Mouse (Mus musculus) adrenal gland, adult (tissue): ENCODE results near the gene Cbx3.
A peak's percentile ranks its signal among the peaks of the same experiment; 100 is the strongest.

Experiments used
- DNase-seq, 2 experiments: peaks; one replicate each; pipeline ENCODE4 v3.0.0; 2022 to 2023; ENCODE audit warnings: low spot score in 1 of 2; ENCODE audit not compliant: inconsistent age in 2 of 2

Gene Cbx3

GRCm38 (mm10) chr6:51523807-51524320 lies 53.7 kb downstream of the Cbx3 start, which contains the start of gene Snx10:
TSS of gene Snx10 (plus strand) at chr6:51523901.
- DNase-seq, result peak; percentile 45 to 79

DNA sequence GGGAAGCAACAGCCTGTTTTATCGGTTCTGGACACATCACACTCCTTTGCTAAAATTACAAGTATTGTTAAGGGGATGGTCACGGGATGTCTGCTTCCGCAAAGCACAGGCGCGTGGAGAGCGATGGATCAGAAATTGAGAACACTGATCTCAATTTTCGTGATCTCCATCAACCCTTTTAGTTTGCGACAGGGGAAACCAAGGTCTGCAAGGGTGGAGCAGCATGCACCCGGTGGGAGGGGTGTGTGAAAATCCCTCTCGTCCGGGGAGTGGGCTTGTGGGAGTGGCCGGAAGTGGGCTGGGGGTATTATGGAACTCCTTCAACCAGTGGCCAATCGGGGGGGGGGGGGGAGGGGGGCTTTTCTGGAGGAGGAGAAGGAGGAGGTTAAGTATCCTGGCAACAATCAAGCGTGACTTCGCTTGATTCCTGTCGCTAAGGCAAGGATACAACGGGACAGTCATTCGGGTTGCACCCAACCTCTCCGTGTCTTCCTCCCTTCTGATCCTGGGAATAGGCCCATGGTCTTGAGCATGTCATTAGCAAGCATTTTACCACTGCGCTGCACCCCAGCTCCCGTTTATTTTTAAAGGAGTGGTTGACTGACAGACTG lies 54.3 kb downstream of the Cbx3 start:
- peak in 1 of 2 experiments; percentile 55 for DNase-seq

DNA sequence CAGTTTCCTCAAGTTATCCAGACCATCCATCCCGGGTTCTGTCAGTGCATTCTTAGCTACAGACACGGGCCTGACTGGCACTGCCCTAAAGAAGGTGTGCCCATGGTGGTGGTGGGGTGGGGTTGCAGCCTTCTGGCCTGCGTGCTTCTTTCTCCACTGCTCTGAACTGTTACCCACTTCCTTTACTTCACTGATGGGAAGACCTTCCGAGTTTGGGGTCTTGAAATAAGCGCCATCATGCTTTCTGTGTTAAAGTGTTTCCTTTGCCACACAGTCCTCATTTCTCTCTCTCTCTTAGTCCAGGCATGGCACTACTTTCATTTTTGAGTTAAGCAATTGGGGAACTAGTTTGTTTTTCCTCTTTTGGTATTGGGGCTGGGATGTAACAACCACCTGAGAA lies 54.8 kb downstream of the Cbx3 start:
- no peak for DNase-seq

DNA sequence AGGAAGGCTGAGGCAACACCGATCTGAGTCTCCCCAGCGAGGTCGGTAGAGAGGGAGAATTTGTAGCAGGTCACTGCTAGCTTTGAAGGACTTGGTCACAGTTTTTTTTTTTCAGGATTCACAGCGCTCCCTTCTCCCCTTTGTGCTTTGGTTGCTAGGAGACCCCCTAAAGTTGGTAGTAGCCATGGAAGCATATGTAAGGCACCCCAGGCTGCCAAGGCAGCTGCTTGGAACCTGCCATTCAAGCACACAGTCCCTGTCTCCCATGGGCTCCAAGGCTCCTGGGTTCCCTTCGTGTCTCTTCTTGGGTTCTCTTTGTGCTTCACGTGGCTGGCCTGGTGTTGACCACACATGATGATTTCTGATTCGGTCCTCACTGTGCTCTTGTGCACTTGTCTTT lies 59.3 kb downstream of the Cbx3 start:
- DNase-seq, result no peak
